ENCODE assay signal across 31 mouse cellular contexts in genomic region chr10:117195005-117195404, GRCm38 (mm10). TPM values are rescaled to one million over a fixed set of nuclear protein-coding genes. Genes with fewer than 3 reads are reported as not detected.
DNase-seq lines count a peak whose midpoint lies in the region; ATAC-seq and TF ChIP-seq lines count a peak whose summit lies in the region.
"Had no signal": no experiment of that assay in that cellular context is flagged by ENCODE, and none has a peak within 500 bp of the region (broad histone marks: within the 10 kb centered on the region; RNA-seq: fewer than 3 reads in every experiment).

No protein-coding gene starts in this region.

- no peak for TF ChIP-seq CTCF in E14TG2a.4 (conservative IDR thresholded peaks at IDR 0.05; ENCODE audit: low read length)
- no peak for TF ChIP-seq CTCF in stomach, postnatal 0 days (IDR thresholded peaks at IDR 0.05; ENCODE audit: low read depth)

- ATAC-seq in embryonic facial prominence, embryonic 13.5 days (ENCODE audit: insufficient number of reproducible peaks, insufficient read depth, low FRiP score, low TSS enrichment, low read depth): no peak
- ATAC-seq in embryonic facial prominence, embryonic 14.5 days (ENCODE audit: low read depth): peak; percentile 47; the same call in 1 of the 2 replicates
- 0 out of 2 replicates have a peak, but pooled peaks have one; percentile 45 for ATAC-seq in stomach, postnatal 0 days (ENCODE audit: low FRiP score, low TSS enrichment)
- ATAC-seq: CD4-positive, CD25-positive, alpha-beta regulatory T cell, adult 4 months; forebrain, embryonic 16.5 days; intestine, postnatal 0 days; Patski had no signal

- no peak for DNase-seq in embryonic facial prominence, embryonic 10.5 days (ENCODE audit: low spot score)
- DNase-seq in embryonic facial prominence, embryonic 14.5 days (ENCODE audit: low spot score): peak; percentile 66
- DNase-seq in stomach, postnatal 0 days (ENCODE audit: low spot score): no peak
- no peak for DNase-seq in adrenal gland, postnatal 25 days
- no peak for DNase-seq in gastrocnemius, postnatal 25 days
- DNase-seq in lung, postnatal 14 days: no peak
- DNase-seq: adrenal gland, adult 8-10 months; B cell, adult 2 months; cerebellum, adult 11-12 months; cerebellum, adult 9-10 months; cerebellum, postnatal 25 days; gastrocnemius, postnatal 10 days; heart, adult 2 months; heart, postnatal 14 days had no signal

- H3K27me3 ChIP-seq in embryonic facial prominence, embryonic 13.5 days: no peaks in the 10 kb centered on the region
- H3K27me3 ChIP-seq in embryonic facial prominence, embryonic 10.5 days (replicated peaks; ENCODE audit: low read depth, poor library complexity, severe bottlenecking): no peaks in the 10 kb centered on the region
- H3K27me3 ChIP-seq in E14TG2a.4 (ENCODE audit: insufficient read depth, low read length): no peaks in the 10 kb centered on the region
- H3K27me3 ChIP-seq in embryonic facial prominence, embryonic 14.5 days (replicated peaks; ENCODE audit: control insufficient read depth, insufficient read depth, low read length): no peaks in the 10 kb centered on the region
- H3K27me3 ChIP-seq in stomach, postnatal 0 days (ENCODE audit: control insufficient read depth, insufficient read depth, low read length): no peaks in the 10 kb centered on the region
- H3K27me3 ChIP-seq: embryonic facial prominence, embryonic 15.5 days; heart, embryonic 15.5 days; Patski had no signal

- H3K4me2 ChIP-seq in embryonic facial prominence, embryonic 13.5 days: no peak overlapping the region
- H3K4me2 ChIP-seq in embryonic facial prominence, embryonic 14.5 days (ENCODE audit: low read depth, low read length): no peak overlapping the region
- H3K4me2 ChIP-seq in stomach, postnatal 0 days (replicated peaks; ENCODE audit: low read depth): no peak overlapping the region
- H3K4me2 ChIP-seq: embryonic facial prominence, embryonic 15.5 days; heart, embryonic 11.5 days; heart, embryonic 15.5 days; hindbrain, embryonic 14.5 days had no signal

- H3K9ac ChIP-seq in embryonic facial prominence, embryonic 13.5 days: no peak overlapping the region
- no peak overlapping the region for H3K9ac ChIP-seq in embryonic facial prominence, embryonic 14.5 days (ENCODE audit: low read depth, low read length)
- H3K9ac ChIP-seq in stomach, postnatal 0 days (ENCODE audit: low read length): no peak overlapping the region
- H3K9ac ChIP-seq: embryonic facial prominence, embryonic 15.5 days; heart, embryonic 15.5 days; hindbrain, embryonic 14.5 days had no signal

- WGBS in embryonic facial prominence, embryonic 13.5 days: 68% methylated on average over 12 of the region's 12 CpGs
- 92% methylated on average over 12 of the region's 12 CpGs for WGBS in embryonic facial prominence, embryonic 10.5 days
- WGBS in embryonic facial prominence, embryonic 14.5 days: 79% methylated on average over 12 of the region's 12 CpGs
- WGBS in stomach, postnatal 0 days: 63% methylated on average over 12 of the region's 12 CpGs

- peaks cover 7% of the 10 kb centered on the region for H3K4me1 ChIP-seq in embryonic facial prominence, embryonic 13.5 days
- H3K4me1 ChIP-seq in embryonic facial prominence, embryonic 10.5 days: peaks cover 10% of the 10 kb centered on the region
- H3K4me1 ChIP-seq in E14TG2a.4 (replicated peaks; ENCODE audit: low read depth, low read length): peaks cover 15% of the 10 kb centered on the region
- H3K4me1 ChIP-seq in embryonic facial prominence, embryonic 14.5 days (ENCODE audit: control insufficient read depth, insufficient read depth, low read length): no peaks in the 10 kb centered on the region; the same call in 1 of the 2 replicates
- H3K4me1 ChIP-seq in stomach, postnatal 0 days (replicated peaks; ENCODE audit: control insufficient read depth, insufficient read depth): no peaks in the 10 kb centered on the region
- H3K4me1 ChIP-seq: heart, embryonic 15.5 days had no signal

- 0 out of 2 replicates have a peak overlapping the region, but pooled peaks have one; percentile 18 for H3K27ac ChIP-seq in embryonic facial prominence, embryonic 13.5 days
- H3K27ac ChIP-seq in embryonic facial prominence, embryonic 10.5 days (replicated peaks): no peak overlapping the region
- no peak overlapping the region for H3K27ac ChIP-seq in embryonic facial prominence, embryonic 14.5 days (replicated peaks; ENCODE audit: low read depth, low read length)
- H3K27ac ChIP-seq in stomach, postnatal 0 days (replicated peaks): no peak overlapping the region
- H3K27ac ChIP-seq: embryonic facial prominence, embryonic 15.5 days; heart, adult 2 months; heart, embryonic 15.5 days; hindbrain, embryonic 10.5 days; hindbrain, embryonic 14.5 days had no signal

- no peak overlapping the region for H3K4me3 ChIP-seq in embryonic facial prominence, embryonic 13.5 days
- H3K4me3 ChIP-seq in embryonic facial prominence, embryonic 10.5 days: no peak overlapping the region
- H3K4me3 ChIP-seq in E14TG2a.4 (replicated peaks; ENCODE audit: low read length): peak overlapping the region; percentile 62
- H3K4me3 ChIP-seq in embryonic facial prominence, embryonic 14.5 days (ENCODE audit: low read depth, low read length): no peak overlapping the region
- no peak overlapping the region for H3K4me3 ChIP-seq in stomach, postnatal 0 days (ENCODE audit: low read depth, low read length)
- H3K4me3 ChIP-seq: embryonic facial prominence, embryonic 15.5 days; erythroblast, embryonic 14.5 days; heart, adult 2 months; heart, embryonic 15.5 days; hindbrain, embryonic 10.5 days had no signal

- no peak for TF ChIP-seq EP300 in stomach, postnatal 0 days (optimal IDR thresholded peaks at IDR 0.05)

- no peaks in the 10 kb centered on the region for H3K36me3 ChIP-seq in embryonic facial prominence, embryonic 13.5 days
- H3K36me3 ChIP-seq in embryonic facial prominence, embryonic 10.5 days (replicated peaks): no peaks in the 10 kb centered on the region
- no peaks in the 10 kb centered on the region for H3K36me3 ChIP-seq in E14TG2a.4 (ENCODE audit: insufficient read depth, low read length)
- no peaks in the 10 kb centered on the region for H3K36me3 ChIP-seq in embryonic facial prominence, embryonic 14.5 days (ENCODE audit: control insufficient read depth, insufficient read depth, low read length)
- no peaks in the 10 kb centered on the region for H3K36me3 ChIP-seq in stomach, postnatal 0 days (ENCODE audit: control insufficient read depth, insufficient read depth, low read length)
- H3K36me3 ChIP-seq: embryonic facial prominence, embryonic 15.5 days; heart, embryonic 15.5 days; hindbrain, embryonic 10.5 days had no signal

- no peaks in the 10 kb centered on the region for H3K9me3 ChIP-seq in embryonic facial prominence, embryonic 13.5 days
- H3K9me3 ChIP-seq in embryonic facial prominence, embryonic 10.5 days: no peaks in the 10 kb centered on the region
- no peaks in the 10 kb centered on the region for H3K9me3 ChIP-seq in E14TG2a.4 (ENCODE audit: low read length)
- no peaks in the 10 kb centered on the region for H3K9me3 ChIP-seq in embryonic facial prominence, embryonic 14.5 days (ENCODE audit: control insufficient read depth, low read length)
- H3K9me3 ChIP-seq in stomach, postnatal 0 days (ENCODE audit: control insufficient read depth, low read length): no peaks in the 10 kb centered on the region
- H3K9me3 ChIP-seq: embryonic facial prominence, embryonic 15.5 days; heart, embryonic 15.5 days; hindbrain, embryonic 10.5 days had no signal

RNA-seq across cellular contexts. Expression of gene Yeats4, which starts 29.3 kb away (rescaled TPM):
- 80.0 and 87.4 TPM in 2 replicates for polyA plus RNA-seq in embryonic facial prominence, embryonic 13.5 days (2015; fragmentation: Nextera tagmentation; extraction: Ambion mirVana)
- 107 and 110 TPM in 2 replicates for polyA plus RNA-seq in embryonic facial prominence, embryonic 10.5 days (2016; fragmentation: Nextera tagmentation; extraction: Ambion mirVana)
- 57.9 and 64.6 TPM in 2 replicates for polyA plus RNA-seq in embryonic facial prominence, embryonic 14.5 days (2014; fragmentation: Nextera tagmentation; extraction: Ambion mirVana)
- 36.9 and 38.2 TPM in 2 replicates for polyA plus RNA-seq in stomach, postnatal 0 days (2015; fragmentation: Nextera tagmentation; extraction: Ambion mirVana)
- 42.6 and 51.7 TPM in 2 replicates for total RNA-seq in adrenal gland, postnatal 25 days (2021)
- 10 to 100 TPM; 15.5 to 17.8 TPM for total RNA-seq in gastrocnemius, postnatal 25 days (2021)

RNA-seq across cellular contexts. Expression of gene 9530003J23Rik, which starts 43.5 kb away (rescaled TPM):
- polyA plus RNA-seq in embryonic facial prominence, embryonic 13.5 days (2015; fragmentation: Nextera tagmentation; extraction: Ambion mirVana): not detected in 2 replicates
- polyA plus RNA-seq in embryonic facial prominence, embryonic 10.5 days (2016; fragmentation: Nextera tagmentation; extraction: Ambion mirVana): not detected in 2 replicates
- not detected in 2 replicates for polyA plus RNA-seq in embryonic facial prominence, embryonic 14.5 days (2014; fragmentation: Nextera tagmentation; extraction: Ambion mirVana)
- polyA plus RNA-seq in stomach, postnatal 0 days (2015; fragmentation: Nextera tagmentation; extraction: Ambion mirVana): not detected in 2 replicates
- not detected in 2 replicates for total RNA-seq in adrenal gland, postnatal 25 days (2021)
- total RNA-seq in gastrocnemius, postnatal 25 days (2021): not detected
- total RNA-seq: adrenal gland, adult 8-10 months; adrenal gland, postnatal 4 days; gastrocnemius, postnatal 10 days; heart, adult 2 months; heart, postnatal 14 days had no signal
- polyA plus RNA-seq: brain, embryonic 14.5 days; CD4-positive, CD25-positive, alpha-beta regulatory T cell, adult 4 months; cortical plate, adult 2 months; embryonic facial prominence, embryonic 15.5 days; erythroblast, embryonic 14.5 days; forebrain, embryonic 11.5 days; forebrain, embryonic 16.5 days; frontal cortex, adult 2 months; heart, adult 2 months; heart, embryonic 11.5 days; heart, embryonic 15.5 days; hindbrain, embryonic 10.5 days; hindbrain, embryonic 14.5 days; intestine, postnatal 0 days had no signal

RNA-seq across cellular contexts. Expression of gene Frs2, which starts 46.7 kb away (rescaled TPM):
- 20.8 and 25.8 TPM in 2 replicates for polyA plus RNA-seq in embryonic facial prominence, embryonic 13.5 days (2015; fragmentation: Nextera tagmentation; extraction: Ambion mirVana)
- 20.4 and 21.6 TPM in 2 replicates for polyA plus RNA-seq in embryonic facial prominence, embryonic 10.5 days (2016; fragmentation: Nextera tagmentation; extraction: Ambion mirVana)
- 22.6 and 27.6 TPM in 2 replicates for polyA plus RNA-seq in embryonic facial prominence, embryonic 14.5 days (2014; fragmentation: Nextera tagmentation; extraction: Ambion mirVana)
- 11.6 and 11.9 TPM in 2 replicates for polyA plus RNA-seq in stomach, postnatal 0 days (2015; fragmentation: Nextera tagmentation; extraction: Ambion mirVana)
- 29.0 and 29.5 TPM in 2 replicates for total RNA-seq in adrenal gland, postnatal 25 days (2021)
- total RNA-seq in gastrocnemius, postnatal 25 days (2021): 1 to 10 TPM; 7.6 to 8.7 TPM
